Mouse (Mus musculus): ENCODE results near the gene Ccdc155.
A peak's percentile ranks its signal among the peaks of the same experiment; 100 is the strongest.

The Ccdc155 gene

GRCm38 (mm10) chr7:45228548-45228947 is 23.9 kb upstream of the Ccdc155 start:
- DNase-seq (ENCODE audit: low read depth in 1 of 2, low spot score in 2 of 2), result no peak

- DNase-seq (ENCODE audit: low read depth in 1 of 2, low spot score in 2 of 2), result no peak
Measured at GRCm38 (mm10) chr7:45226421-45226820, 21.7 kb upstream of the Ccdc155 start.

- no peak for DNase-seq (ENCODE audit: low read depth in 1 of 2, low spot score in 2 of 2)
Measured at GRCm38 (mm10) chr7:45224826-45225225, 20.1 kb upstream of the Ccdc155 start.

- no peak for DNase-seq (ENCODE audit: low read depth in 1 of 2, low spot score in 2 of 2)
Measured at GRCm38 (mm10) chr7:45221680-45222079, 17.0 kb upstream of the Ccdc155 start.

GRCm38 (mm10) chr7:45216442-45217183 is 11.9 kb upstream of the Ccdc155 start:
- DNase-seq (ENCODE audit: low read depth in 1 of 2, low spot score in 2 of 2), result no peak

GRCm38 (mm10) chr7:45215673-45216441 is 11.2 kb upstream of the Ccdc155 start, which contains the start of gene Tead2:
TSS of gene Tead2 (plus strand) at chr7:45215753.
- no peak for DNase-seq (ENCODE audit: low read depth in 1 of 2, low spot score in 2 of 2)

GRCm38 (mm10) chr7:45213708-45214107 is 9.0 kb upstream of the Ccdc155 start:
- no peak for DNase-seq (ENCODE audit: low read depth in 1 of 2, low spot score in 2 of 2)

GRCm38 (mm10) chr7:45212356-45212755 is 7.7 kb upstream of the Ccdc155 start:
- no peak for DNase-seq (ENCODE audit: low read depth in 1 of 2, low spot score in 2 of 2)

GRCm38 (mm10) chr7:45211851-45212251 is 7.2 kb upstream of the Ccdc155 start, which contains the start of gene Dkkl1:
TSS of gene Dkkl1 (minus strand) at chr7:45212147.
- DNase-seq (ENCODE audit: low read depth in 1 of 2, low spot score in 2 of 2), result no peak

GRCm38 (mm10) chr7:45211070-45211469 is 6.4 kb upstream of the Ccdc155 start:
- no peak for DNase-seq (ENCODE audit: low read depth in 1 of 2, low spot score in 2 of 2)

GRCm38 (mm10) chr7:45208260-45208659 is 3.6 kb upstream of the Ccdc155 start:
- no peak for DNase-seq (ENCODE audit: low read depth in 1 of 2, low spot score in 2 of 2)

- no peak for DNase-seq (ENCODE audit: low read depth in 1 of 2, low spot score in 2 of 2)
Measured at GRCm38 (mm10) chr7:45202654-45203053, 2.0 kb downstream of the Ccdc155 start.

- no peak for DNase-seq (ENCODE audit: low read depth in 1 of 2, low spot score in 2 of 2)
Measured at GRCm38 (mm10) chr7:45198961-45199360, 5.7 kb downstream of the Ccdc155 start.

GRCm38 (mm10) chr7:45198435-45198834 is 6.3 kb downstream of the Ccdc155 start:
- peak in 1 of 2 experiments; percentile 47 for DNase-seq (ENCODE audit: low read depth in 1 of 2, low spot score in 2 of 2)

- no peak for DNase-seq (ENCODE audit: low read depth in 1 of 2, low spot score in 2 of 2)
Measured at GRCm38 (mm10) chr7:45196994-45197393, 7.7 kb downstream of the Ccdc155 start.

- no peak for DNase-seq (ENCODE audit: low read depth in 1 of 2, low spot score in 2 of 2)
Measured at GRCm38 (mm10) chr7:45196176-45196535, 8.5 kb downstream of the Ccdc155 start.

- no peak for DNase-seq (ENCODE audit: low read depth in 1 of 2, low spot score in 2 of 2)
Measured at GRCm38 (mm10) chr7:45195341-45196175, 9.1 kb downstream of the Ccdc155 start.

GRCm38 (mm10) chr7:45193871-45194785 is 10.6 kb downstream of the Ccdc155 start:
- DNase-seq (ENCODE audit: low read depth in 1 of 2, low spot score in 2 of 2), result no peak

- no peak for DNase-seq (ENCODE audit: low read depth in 1 of 2, low spot score in 2 of 2)
Measured at GRCm38 (mm10) chr7:45193406-45193805, 11.3 kb downstream of the Ccdc155 start.

GRCm38 (mm10) chr7:45192585-45193310 is 11.9 kb downstream of the Ccdc155 start:
- no peak for DNase-seq (ENCODE audit: low read depth in 1 of 2, low spot score in 2 of 2)
